Mouse (Mus musculus) C2C12 (cell line): ENCODE data around the gene Angptl3.

ENCODE experiments used
- CEBPB ChIP-seq: IDR thresholded peaks from one replicate; pipeline ENCODE4 v1.6.1; 2011; ENCODE audit warnings: low read depth, mild to moderate bottlenecking, control low read depth, moderate library complexity
- CTCF ChIP-seq: IDR thresholded peaks from one replicate; pipeline ENCODE4 v1.5.1; 2011; ENCODE audit not compliant: control insufficient read depth, insufficient read depth, insufficient read length
- MAX ChIP-seq: IDR thresholded peaks from one replicate; pipeline ENCODE4 v1.6.1; 2011; ENCODE audit warnings: mild to moderate bottlenecking, control low read depth
- MYOD1 ChIP-seq: IDR thresholded peaks from one replicate; pipeline ENCODE4 v1.6.1; 2011; ENCODE audit warnings: low read depth; ENCODE audit not compliant: control insufficient read depth, insufficient read length
- MYOG ChIP-seq: IDR thresholded peaks from one replicate; pipeline ENCODE4 v1.6.1; 2011; ENCODE audit not compliant: control insufficient read depth, insufficient read length; ENCODE audit errors: extremely low read depth
- USF1 ChIP-seq: IDR thresholded peaks from one replicate; pipeline ENCODE4 v1.6.1; 2011; ENCODE audit warnings: low read depth, mild to moderate bottlenecking, control low read depth, moderate library complexity

DNA sequence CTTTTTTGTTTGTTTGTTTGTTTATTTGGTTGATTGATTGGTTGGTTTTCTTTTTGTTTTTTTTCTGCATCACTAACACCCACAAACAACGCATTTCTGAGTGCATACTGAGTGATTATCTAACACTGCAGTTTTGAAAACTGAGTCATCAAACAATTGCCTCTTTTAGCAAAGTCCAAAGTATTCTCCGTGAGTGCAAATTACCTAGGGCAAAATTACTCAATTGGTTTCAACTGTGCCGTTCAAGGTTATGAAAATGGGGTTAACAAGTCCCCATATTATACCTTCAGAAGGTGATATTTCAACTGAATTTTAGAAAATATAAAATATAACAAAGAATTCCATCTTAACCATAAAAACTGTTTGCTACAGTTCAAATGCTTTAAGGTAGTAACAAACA, 15.7 kb downstream of the Angptl3 start:
- TF ChIP-seq MYOD1 (no peak), CTCF (no peak), MAX (no peak), USF1 (no peak), MYOG (no peak), CEBPB (no peak)
